Mouse (Mus musculus) gastrocnemius, postnatal 14 days (tissue): ENCODE data around the gene Erich4. TPM values are rescaled to one million over a fixed set of nuclear protein-coding genes. Genes with fewer than 3 reads are reported as not detected.
"Not testable (repeated sequence)": the region's sequence is repeated elsewhere in the genome, so short reads cannot be mapped to it uniquely, and the experiment has no call there.

Experiments
- DNase-seq: peaks from one replicate; pipeline ENCODE4 v3.0.0; 2021; ENCODE audit warnings: mixed read lengths
- intact Hi-C: fragments of 180-260 bp; cut with DNase I; formaldehyde crosslinking; loops from one replicate; pipeline ENCODE4 v1.15.1; 2025; ENCODE audit warnings: low total_unique reads
- total RNA-seq, 2 experiments: library from RNA; stranded (reverse); gene quantifications; 2 replicates each; pipeline ENCODE4 v1.2.3; 2021

Erich4 gene
- total RNA-seq, 2 experiments from 2014 or later, result not detected

DNA sequence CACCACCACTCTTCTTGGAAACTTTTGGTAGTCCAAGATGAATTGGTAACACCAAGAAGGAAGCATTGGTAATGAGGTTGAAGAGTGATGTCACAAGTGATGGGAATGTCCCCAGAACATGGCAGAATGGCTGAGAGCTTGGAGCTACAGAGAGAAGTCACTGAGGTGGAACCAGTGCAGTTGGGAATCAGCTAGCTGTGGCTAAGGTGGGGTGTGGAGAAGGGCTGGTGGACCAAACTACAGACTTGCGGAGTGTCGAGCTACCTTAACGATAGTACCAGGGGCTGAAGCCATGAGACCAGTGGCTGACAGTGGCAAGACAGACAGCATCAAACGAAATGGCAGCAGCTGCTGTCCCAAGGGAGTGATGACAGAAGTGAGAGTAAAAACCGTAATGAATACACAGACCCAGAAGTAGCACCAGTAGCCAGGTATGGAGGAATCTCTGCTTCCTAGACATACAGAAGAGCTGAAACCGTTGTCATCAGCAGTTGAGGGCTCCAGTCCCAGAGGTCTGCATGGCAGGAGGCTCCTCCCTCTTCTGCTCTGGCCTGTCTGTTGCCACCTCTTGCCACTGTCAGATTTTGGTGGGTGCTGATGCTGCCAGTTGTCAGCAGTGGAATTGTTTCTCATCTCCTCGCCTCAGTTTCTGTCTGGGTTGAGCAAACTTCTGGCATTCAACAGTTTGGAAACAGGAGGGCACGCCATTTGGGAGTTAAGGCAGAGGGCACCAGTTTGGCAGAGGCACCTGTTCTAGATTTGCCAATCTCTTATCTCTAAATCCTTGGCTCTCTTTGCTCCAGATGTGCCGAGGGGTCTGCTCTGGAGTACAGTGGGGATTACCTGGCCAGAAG is 30.1 kb downstream of the Erich4 start:
- no peak for DNase-seq

DNA sequence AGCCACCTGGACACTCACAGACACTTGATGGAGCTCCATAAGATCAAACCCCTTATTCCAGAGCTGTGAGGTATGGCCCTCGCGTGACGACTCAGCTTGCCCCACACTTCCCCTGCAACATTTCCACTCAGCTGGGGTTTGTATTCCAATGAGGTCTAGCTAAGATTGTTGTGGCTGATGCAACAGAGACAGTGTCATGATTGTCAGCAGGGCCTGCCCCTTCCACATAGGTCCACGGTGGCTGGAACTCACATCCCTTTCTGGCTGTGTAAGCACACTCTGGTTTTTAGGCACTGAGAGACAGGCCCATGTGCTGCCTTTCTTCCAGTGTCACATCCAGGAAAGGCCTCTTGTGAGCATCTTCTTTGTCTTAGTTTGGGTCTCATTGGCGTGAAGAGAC is 31.0 kb downstream of the Erich4 start:
- intact Hi-C loops, result no loop called here
- DNase-seq, result no peak

More for the DNA sequence above, 30.1 kb downstream of the Erich4 start:
- intact Hi-C loops, result no loop called here

DNA sequence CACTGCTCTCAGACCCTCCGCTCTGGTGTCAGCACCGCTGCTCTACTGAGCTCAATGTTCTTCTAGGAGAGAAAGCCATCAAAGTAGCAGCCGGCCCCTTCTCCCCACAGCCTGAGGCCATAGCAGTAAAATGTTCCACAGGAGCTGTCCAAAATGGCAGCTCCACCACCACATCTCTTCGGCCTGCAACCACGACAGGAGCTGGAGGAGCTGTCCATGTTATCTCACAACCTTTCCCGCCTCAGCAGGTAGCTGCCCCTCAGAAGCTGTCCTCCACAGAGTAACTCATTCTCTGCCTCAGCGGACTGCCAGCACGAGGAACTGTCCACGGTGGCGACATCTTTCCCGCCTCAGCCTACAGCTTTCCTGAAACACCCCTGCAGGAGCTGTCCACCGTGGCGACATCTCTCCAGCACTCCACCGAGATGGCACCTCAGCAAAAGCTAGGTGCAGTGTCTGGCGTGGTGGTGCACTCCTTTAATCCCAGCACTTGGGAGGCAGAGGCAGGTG is 33.3 kb downstream of the Erich4 start:
- DNase-seq, result no peak
- intact Hi-C loops, result no loop called here

DNA sequence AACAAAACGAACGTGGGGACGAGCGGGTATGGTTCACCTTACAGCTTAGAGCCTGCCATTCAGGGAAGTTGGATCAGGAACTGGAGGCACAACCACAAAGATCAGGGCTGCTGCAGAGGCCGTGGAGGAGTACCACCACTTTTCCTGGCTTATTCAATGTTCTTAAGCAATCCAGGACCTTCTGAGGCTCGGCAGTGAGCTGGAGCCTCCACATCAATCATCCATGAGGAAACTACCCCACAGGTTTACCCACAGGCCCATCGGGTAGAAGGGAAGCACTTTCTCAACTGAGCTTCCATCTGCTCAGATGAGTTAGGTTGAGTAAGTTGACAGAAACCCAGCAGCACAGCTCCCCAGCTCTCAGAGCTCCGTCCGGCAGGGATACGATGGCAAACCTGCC is 36.3 kb downstream of the Erich4 start:
- intact Hi-C loops, result loop anchor here (5.0 kb wide), 1 partner anchor 742 kb away; no protein-coding TSS in a partner anchor
- DNase-seq, result no peak

DNA sequence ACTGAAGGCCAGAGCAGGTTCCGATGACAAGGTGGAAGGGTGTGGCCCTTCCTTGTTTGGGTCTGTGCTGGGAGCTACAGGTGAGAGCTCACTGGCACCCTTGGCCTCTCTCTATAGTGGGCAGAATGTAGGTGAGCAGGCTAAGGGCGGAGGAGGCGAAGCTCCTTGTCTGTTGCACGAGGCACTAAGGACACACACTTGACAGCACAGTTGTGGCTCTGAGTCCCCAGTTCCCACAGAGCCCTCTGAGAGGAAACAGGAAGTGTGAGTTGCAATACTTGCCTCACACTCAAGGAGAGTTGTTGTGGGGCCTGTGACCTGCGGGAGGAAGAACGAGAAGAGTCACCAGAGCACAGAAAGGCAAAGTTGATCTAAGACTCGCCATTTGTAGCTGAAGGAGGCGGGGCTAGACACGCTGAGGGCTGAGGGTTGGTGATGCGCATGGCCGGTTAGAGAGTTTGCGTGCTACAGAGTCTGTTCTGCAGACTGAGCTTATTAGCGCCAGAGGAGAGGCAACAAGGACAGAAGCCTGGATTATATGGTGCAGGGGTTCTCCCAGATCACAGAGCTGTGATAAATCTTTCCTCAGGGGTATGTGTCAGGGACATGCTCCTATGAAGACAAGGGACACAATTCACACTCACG is 38.8 kb downstream of the Erich4 start:
- intact Hi-C loops, result loop anchor here (5.0 kb wide), 1 partner anchor 740 kb away; no protein-coding TSS in a partner anchor

DNA sequence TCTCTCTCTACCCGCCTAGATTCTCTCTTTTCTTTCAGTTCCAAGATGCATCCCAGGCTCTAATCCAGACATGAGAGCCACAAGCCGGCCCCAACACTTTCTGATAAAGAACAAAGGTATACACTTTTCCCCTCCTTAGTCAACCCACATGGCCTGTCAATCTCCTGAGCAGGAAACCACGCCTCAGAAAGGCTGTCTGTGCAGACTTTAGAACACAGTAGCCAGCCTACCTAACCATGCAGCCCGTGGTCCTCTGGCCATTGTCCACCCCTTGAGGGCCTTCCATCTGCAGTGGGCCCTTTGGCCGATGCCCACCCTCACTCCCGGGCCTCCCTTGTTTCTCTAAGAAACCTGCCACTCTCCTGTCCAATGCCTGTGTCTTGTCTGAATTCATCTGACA is 39.4 kb downstream of the Erich4 start:
- intact Hi-C loops, result loop anchor here (5.0 kb wide), 1 partner anchor 739 kb away; no protein-coding TSS in a partner anchor
- DNase-seq, result not testable (repeated sequence)

More for the DNA sequence above, 38.8 kb downstream of the Erich4 start:
- not testable (repeated sequence) for DNase-seq

DNA sequence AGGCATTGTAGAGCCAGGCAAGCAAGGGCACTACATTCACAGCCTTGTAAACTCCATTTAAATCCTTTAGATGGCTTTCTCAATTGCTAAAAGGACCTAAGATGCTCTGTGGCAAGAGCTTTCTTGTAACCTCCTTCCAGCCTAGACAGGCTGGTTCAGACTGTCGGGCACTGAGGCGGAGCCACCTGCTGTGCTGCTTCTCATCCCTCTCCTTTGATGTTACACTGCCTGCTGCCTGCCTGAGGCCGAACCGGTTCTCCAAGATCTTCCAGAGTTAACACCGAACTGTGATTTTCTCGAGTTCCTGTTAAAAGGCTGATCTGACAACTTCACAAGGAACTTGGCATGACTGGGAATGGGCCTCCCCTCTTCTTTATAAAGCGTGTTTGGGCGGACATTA is 39.8 kb downstream of the Erich4 start:
- no peak for DNase-seq
- intact Hi-C loops, result loop anchor here (5.0 kb wide), 1 partner anchor 739 kb away; no protein-coding TSS in a partner anchor

DNA sequence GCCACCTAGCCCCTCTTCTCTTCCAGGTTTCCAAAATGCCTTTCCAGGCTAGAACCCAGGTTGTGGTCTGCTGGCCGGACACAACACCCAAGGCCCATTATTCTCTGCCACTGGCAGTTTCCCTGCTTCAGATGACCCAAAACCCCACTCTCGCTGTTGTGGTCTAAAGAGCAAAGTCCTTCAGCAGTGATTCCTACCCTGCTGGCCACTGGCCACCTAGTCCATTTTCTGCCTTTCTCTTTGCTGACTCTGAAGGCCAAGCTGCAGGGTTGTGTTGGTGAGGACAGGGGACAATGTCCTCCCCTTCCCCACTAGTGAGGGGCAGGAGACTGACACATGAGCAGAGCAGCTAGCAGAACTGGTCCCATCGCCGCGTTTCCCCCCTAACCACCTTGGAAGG is 40.6 kb downstream of the Erich4 start:
- intact Hi-C loops, result loop anchor here (5.0 kb wide), 1 partner anchor 738 kb away; no protein-coding TSS in a partner anchor

DNA sequence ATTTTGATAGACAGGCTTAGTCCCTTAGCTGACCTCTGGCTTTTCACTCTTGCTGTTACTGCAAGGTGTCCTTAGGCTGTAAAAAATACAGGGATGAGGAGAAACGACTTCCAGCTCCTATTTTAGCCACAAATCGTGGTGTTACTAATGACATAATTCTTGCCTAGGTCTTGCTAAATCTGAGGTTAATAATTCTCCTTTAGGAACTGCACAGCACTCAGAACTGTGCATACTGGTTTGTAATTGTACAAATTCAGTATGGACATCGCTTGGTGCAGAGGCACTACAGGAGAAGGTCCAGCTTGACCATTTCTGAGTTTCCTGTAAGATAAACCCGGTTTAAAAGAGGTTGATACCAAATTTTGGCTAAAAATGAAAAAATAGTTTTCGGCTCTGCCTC is 41.9 kb downstream of the Erich4 start:
- intact Hi-C loops, DNase-seq: not testable (repeated sequence)

More for the DNA sequence above, 40.6 kb downstream of the Erich4 start:
- no peak for DNase-seq

DNA sequence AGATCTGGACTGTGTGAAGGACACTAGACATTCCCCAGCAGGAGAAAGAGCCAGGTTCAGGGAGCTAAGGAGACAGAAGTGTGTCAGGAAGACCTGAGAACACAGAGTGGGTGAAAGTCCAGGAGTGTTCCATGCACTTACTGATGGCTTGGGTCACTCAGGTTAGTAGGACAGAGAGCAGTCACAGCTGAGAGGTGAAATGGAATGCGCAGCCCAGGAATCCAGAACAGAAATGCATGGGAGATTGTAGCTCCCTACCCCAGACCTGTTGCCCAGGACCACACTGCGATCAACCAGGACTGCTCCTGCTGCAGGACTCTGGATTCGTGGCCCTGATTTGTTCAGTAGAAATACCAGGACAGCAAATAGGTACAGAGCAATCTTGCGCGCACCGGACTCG is 47.0 kb downstream of the Erich4 start:
- intact Hi-C loops, result no loop called here
- DNase-seq, result no peak

Other genes with a start within 250 kb of the Erich4 start
- not detected for gene Cnfn, start 246.2 kb downstream of the Erich4 start, total RNA-seq
- gene Lipe, start 217.2 kb downstream of the Erich4 start, total RNA-seq, result 10 to 100 TPM; 11.4 to 18.8 TPM
- not detected for gene Cxcl17, start 203.0 kb downstream of the Erich4 start, total RNA-seq
- 1 to 10 TPM; 5.1 to 6.4 TPM for gene Ceacam1, start 138.3 kb downstream of the Erich4 start, total RNA-seq
- gene Ceacam2, start 76.0 kb downstream of the Erich4 start, total RNA-seq, result under 1 TPM; 0.43 to 0.60 TPM
- 10 to 100 TPM; 24.2 to 31.3 TPM for gene Dmac2, start 3.5 kb upstream of the Erich4 start, total RNA-seq
- gene B3gnt8, start 10.8 kb upstream of the Erich4 start, total RNA-seq, result 1 to 10 TPM; 2.2 to 2.4 TPM
- gene Bckdha, start 43.1 kb upstream of the Erich4 start, total RNA-seq, result 10 to 100 TPM; 58.0 to 78.3 TPM
- gene Exosc5, start 43.3 kb upstream of the Erich4 start, total RNA-seq, result 10 to 100 TPM; 21.3 to 21.6 TPM
- under 1 TPM in 1 of 2 experiments, not detected in 1; 0.35 TPM for gene Tmem91, start 59.3 kb upstream of the Erich4 start, total RNA-seq
- 10 to 100 TPM in 1 of 2 experiments, 1 to 10 TPM in 1; 9.7 to 11.3 TPM for gene B9d2, start 64.9 kb upstream of the Erich4 start, total RNA-seq
- gene Tgfb1, start 71.1 kb upstream of the Erich4 start, total RNA-seq, result 10 to 100 TPM; 13.8 to 14.4 TPM
- gene Ccdc97, start 103.2 kb upstream of the Erich4 start, total RNA-seq, result 10 to 100 TPM; 31.4 to 31.8 TPM
- 10 to 100 TPM; 67.9 to 69.5 TPM for gene Hnrnpul1, start 138.9 kb upstream of the Erich4 start, total RNA-seq
- gene Axl, start 172.8 kb upstream of the Erich4 start, total RNA-seq, result 10 to 100 TPM; 68.6 to 82.2 TPM
- under 1 TPM; 0.16 to 0.43 TPM for gene Cyp2s1, start 201.0 kb upstream of the Erich4 start, total RNA-seq